In genomic region chr2:180894734-180895133, GRCm38 (mm10) we compare ENCODE assay signal across 8 mouse cellular contexts. TPM values are rescaled to one million over a fixed set of nuclear protein-coding genes. Genes with fewer than 3 reads are reported as not detected.
DNase-seq lines count a peak whose midpoint lies in the region; ATAC-seq lines count a peak whose summit lies in the region.

No protein-coding gene starts in this region.

- H3K4me2 ChIP-seq in limb, embryonic 11.5 days (ENCODE audit: low read depth, severe bottlenecking) = peak overlapping the region; percentile 56
- H3K4me2 ChIP-seq in midbrain, embryonic 15.5 days = peak overlapping the region; percentile 56

- H3K27ac ChIP-seq in limb, embryonic 11.5 days (replicated peaks; ENCODE audit: low read depth, low read length) = no peak overlapping the region
- peak overlapping the region; percentile 98 for H3K27ac ChIP-seq in midbrain, embryonic 15.5 days

- H3K9ac ChIP-seq in limb, embryonic 11.5 days (ENCODE audit: low read length) = no peak overlapping the region
- H3K9ac ChIP-seq in midbrain, embryonic 15.5 days = peak overlapping the region; percentile 98

- no peaks in the 10 kb centered on the region for H3K36me3 ChIP-seq in limb, embryonic 11.5 days (ENCODE audit: control insufficient read depth, insufficient read depth, low read length)
- H3K36me3 ChIP-seq in midbrain, embryonic 15.5 days (replicated peaks) = no peaks in the 10 kb centered on the region

- ATAC-seq in limb, embryonic 11.5 days (ENCODE audit: insufficient number of reproducible peaks, low FRiP score, low TSS enrichment, low read depth) = 0 out of 2 replicates have a peak, but pooled peaks have one; percentile 24
- peak; percentile 59 for ATAC-seq in midbrain, embryonic 15.5 days (replicated peaks)

- H3K9me3 ChIP-seq in limb, embryonic 11.5 days (ENCODE audit: control insufficient read depth, low read length) = no peaks in the 10 kb centered on the region
- H3K9me3 ChIP-seq in midbrain, embryonic 15.5 days = no peaks in the 10 kb centered on the region

- peaks cover 64% of the 10 kb centered on the region for H3K27me3 ChIP-seq in limb, embryonic 11.5 days (ENCODE audit: control insufficient read depth, insufficient read depth, low read length)
- H3K27me3 ChIP-seq in midbrain, embryonic 15.5 days (replicated peaks) = no peaks in the 10 kb centered on the region

- H3K4me1 ChIP-seq in limb, embryonic 11.5 days (ENCODE audit: control insufficient read depth, insufficient read depth, low read length) = peaks cover 20% of the 10 kb centered on the region
- H3K4me1 ChIP-seq in midbrain, embryonic 15.5 days = peaks cover 54% of the 10 kb centered on the region

- no peak overlapping the region for H3K4me3 ChIP-seq in limb, embryonic 11.5 days (ENCODE audit: low read depth, low read length)
- peak overlapping the region; percentile 87 for H3K4me3 ChIP-seq in midbrain, embryonic 15.5 days

- peak; percentile 46 for DNase-seq in ovary, postnatal 36 days (ENCODE audit: low spot score)
- no peak for DNase-seq in ovary, adult 18-20 months (ENCODE audit: low spot score)
- DNase-seq in cerebellum, postnatal 4 days (ENCODE audit: low spot score in 2 of 2) = peak; percentile 88 to 91
- peak; percentile 8 for DNase-seq in gonadal fat pad, adult 2 months (ENCODE audit: low read depth)
- DNase-seq in kidney, adult 8-10 months = peak; percentile 32 to 43
- DNase-seq in limb, embryonic 11.5 days (ENCODE audit: low spot score) = peak; percentile 87
- peak; percentile 25 to 31 for DNase-seq in spleen, postnatal 36 days (ENCODE audit: low spot score in 2 of 2)

- WGBS in limb, embryonic 11.5 days = 2% methylated on average over 13 of the region's 13 CpGs
- under 1% methylated on average over 13 of the region's 13 CpGs for WGBS in midbrain, embryonic 15.5 days

RNA-seq across cellular contexts. Expression of gene Ythdf1, which starts 26.0 kb away (rescaled TPM):
- 42.2 and 45.4 TPM in 2 replicates for polyA plus RNA-seq in gonadal fat pad, adult 2 months (2012; rRNA removed)
- 80.5 and 83.1 TPM in 2 replicates for polyA plus RNA-seq in limb, embryonic 11.5 days (2014; fragmentation: Nextera tagmentation; extraction: Ambion mirVana)
- polyA plus RNA-seq in midbrain, embryonic 15.5 days (2015; fragmentation: Nextera tagmentation; extraction: Ambion mirVana) = 52.0 and 52.2 TPM in 2 replicates

RNA-seq across cellular contexts. Expression of gene Birc7, which starts 34.1 kb away (rescaled TPM):
- polyA plus RNA-seq in gonadal fat pad, adult 2 months (2012; rRNA removed) = 0.09 TPM in 1 of 2 replicates, not detected in the other
- not detected in 2 replicates for polyA plus RNA-seq in limb, embryonic 11.5 days (2014; fragmentation: Nextera tagmentation; extraction: Ambion mirVana)
- polyA plus RNA-seq in midbrain, embryonic 15.5 days (2015; fragmentation: Nextera tagmentation; extraction: Ambion mirVana) = 0.10 and 0.31 TPM in 2 replicates

RNA-seq across cellular contexts. Expression of gene Nkain4, which starts 59.8 kb away (rescaled TPM):
- polyA plus RNA-seq in gonadal fat pad, adult 2 months (2012; rRNA removed) = 28.8 and 29.0 TPM in 2 replicates
- 3.6 and 7.8 TPM in 2 replicates for polyA plus RNA-seq in limb, embryonic 11.5 days (2014; fragmentation: Nextera tagmentation; extraction: Ambion mirVana)
- polyA plus RNA-seq in midbrain, embryonic 15.5 days (2015; fragmentation: Nextera tagmentation; extraction: Ambion mirVana) = 77.0 and 94.1 TPM in 2 replicates
